Mouse (Mus musculus): ENCODE results near the gene Lnx2.

Lnx2 gene

DNA sequence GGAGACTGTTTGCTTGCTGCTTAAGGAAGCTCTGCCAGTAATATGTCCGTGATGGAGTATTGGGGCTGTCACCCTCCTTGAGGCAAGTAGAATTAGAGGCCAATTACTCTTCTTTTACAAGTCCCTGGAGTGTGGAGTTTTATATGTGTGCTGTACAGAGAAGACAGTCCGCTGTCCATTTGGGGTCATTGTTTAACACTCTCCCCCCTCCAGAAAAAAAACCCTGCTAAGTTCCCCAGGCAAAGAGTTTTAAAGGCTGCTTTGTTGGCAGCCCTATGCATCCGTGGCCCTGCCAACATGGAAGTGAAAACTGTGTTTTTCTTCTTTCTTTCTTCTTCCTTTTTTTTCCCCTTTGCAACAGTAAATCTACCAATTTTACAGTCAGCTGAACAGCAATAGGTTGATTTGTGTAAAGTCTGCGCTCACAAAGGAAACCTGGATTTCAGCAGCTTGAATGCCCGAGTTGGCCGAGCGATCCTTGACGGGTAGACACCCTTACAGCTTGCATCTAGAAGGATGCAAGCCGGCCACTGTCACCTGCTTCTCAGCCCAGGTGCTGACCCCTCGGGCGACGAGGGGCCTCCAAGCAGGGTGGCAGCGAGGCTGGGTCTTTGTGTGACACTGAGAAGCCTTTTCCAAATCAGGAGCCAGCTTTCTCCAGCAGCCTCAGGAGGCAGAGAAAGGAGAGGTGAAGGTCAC, 107.5 kb downstream of the Lnx2 start:
- DNase-seq (ENCODE audit: low read depth, low spot score), result no peak

All from skeletal muscle tissue, adult 2 months (tissue).